Mouse (Mus musculus): Measurements from ENCODE around the gene Arid3b.
"Not testable (repeated sequence)": the region's sequence is repeated elsewhere in the genome, so short reads cannot be mapped to it uniquely, and the experiment has no call there.

Gene Arid3b

DNA sequence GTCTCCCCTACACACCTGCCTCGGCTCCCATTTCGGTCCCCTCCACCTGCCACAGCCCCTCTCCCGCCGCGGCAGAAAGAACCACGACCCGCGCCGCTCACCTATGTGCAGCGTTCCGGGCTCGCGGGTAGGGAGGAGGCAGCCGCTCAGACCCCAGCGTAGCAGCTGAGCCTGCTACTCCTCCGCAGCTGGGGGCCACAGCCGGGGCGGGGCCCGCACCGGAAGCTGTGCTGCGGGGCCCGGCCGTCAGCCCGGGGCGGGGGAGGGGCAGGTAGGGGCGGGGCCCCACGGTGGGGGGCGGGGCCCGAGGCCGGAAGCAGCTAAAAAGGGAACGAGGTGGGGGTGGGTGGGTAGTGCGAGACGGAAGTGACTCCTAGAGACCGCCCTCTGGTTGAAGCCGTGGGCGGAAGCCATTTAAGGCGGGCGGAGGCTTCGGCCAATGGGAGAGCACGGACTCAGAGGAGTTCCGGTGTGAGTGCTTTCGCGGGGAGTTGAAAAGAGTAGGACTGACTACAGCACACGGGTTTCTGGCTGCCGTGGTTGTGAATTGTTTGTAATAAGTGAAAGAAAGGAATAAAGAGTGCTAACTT is at the start of gene Arid3b:
Arid3b (minus strand) TSS at position 213 of the 590 bp plus-strand sequence.
- ATAC-seq (ENCODE audit: low TSS enrichment): peak; percentile 94

DNA sequence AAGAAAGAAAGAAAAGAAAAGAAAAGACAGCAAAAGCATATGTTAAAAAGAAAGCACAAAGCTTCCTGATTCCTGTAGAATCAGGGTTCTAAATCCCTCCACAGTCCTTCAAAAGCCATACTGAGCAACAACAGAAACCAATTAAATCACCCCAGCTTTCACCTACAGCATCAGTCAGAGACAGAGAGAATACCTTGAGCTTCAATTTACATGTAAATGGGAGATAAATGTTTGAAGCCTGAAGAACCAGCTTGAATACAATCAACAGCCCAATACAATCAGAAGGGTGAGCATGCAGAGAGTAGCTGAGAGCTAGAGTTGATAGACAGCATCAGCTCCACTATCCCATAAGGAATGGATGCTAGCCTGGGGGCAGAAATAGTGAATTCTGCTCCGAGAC is 46.8 kb upstream of the Arid3b start:
- ATAC-seq (ENCODE audit: low TSS enrichment): no peak

DNA sequence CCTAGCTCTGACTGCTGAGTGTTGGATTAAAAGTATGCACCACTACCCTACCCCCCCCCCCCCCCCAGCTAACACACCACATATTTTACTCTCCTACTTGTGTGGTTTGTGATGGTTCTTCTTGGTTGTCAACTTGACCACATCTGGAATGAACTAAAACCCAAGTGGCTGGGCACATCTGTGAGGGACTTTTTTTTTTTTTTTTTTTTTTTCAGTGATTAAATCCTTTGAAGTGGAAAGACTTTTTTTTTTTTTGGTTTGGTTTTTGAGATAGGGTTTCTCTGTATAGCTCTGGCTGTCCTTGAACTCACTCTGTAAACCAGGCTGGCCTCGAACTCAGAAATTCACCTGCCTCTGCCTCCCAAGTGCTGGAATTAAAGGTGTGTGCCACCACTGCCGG is 45.2 kb upstream of the Arid3b start:
- not testable (repeated sequence) for ATAC-seq (ENCODE audit: low TSS enrichment)

DNA sequence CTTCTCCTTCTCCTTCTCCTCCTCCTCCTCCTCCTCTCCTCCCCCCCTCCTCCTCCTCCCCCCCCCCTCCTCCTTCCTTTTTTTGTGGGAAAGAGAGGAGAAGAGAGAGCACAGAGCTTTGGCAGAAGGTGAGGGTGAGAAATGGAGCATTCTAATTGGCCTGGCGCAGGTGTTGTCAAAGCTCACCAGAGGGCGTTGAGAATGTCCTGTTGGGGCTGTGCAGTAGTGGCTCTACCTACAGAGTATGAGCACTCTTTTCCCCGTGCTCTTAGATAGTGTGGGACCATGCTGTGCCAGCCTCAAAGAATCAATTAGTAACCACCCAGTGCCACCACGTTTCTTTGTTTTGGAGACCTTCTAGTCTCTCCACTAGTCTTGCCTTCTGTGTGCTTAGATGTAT is 43.7 kb upstream of the Arid3b start:
- ATAC-seq (ENCODE audit: low TSS enrichment): no peak

DNA sequence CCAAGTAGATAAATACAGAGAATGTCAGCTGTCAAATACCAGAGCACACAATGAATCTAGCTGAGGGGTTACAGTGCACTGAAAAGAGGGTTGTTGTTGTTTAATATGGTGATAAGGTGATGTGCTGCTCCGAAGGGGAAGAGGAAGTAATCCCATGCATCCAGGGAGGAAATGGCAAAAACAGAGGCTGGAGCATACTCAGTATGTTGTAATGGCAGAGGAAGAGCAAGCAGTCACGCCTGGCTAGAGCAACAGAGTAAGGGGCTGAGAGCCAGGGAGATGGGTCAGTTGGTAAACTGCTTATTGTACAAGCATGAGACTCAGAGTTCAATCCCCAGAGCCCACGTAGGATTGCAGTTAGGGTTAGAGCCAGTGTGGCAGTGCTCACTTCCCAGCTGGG is 42.6 kb upstream of the Arid3b start:
- no peak for ATAC-seq (ENCODE audit: low TSS enrichment)

DNA sequence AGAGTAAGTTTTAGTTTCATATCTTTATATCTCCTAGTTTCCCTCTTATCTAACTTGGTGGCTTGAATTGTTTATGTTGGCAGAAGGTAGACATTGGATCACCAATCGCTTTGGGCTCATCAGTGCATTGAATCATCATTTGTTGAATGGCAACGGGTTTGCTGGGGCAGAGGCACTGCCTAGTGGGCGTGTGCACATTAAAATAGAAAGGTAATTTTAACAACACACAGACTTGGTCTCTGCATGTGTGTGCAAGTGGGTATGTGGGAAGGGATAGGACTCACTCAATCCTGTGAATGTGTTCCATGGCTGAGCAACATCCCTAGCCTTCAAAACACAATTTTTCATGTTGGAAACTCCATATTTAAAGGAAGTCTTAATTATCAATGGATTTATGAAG is 38.4 kb upstream of the Arid3b start:
- no peak; the same call in 1 of the 2 replicates for ATAC-seq (ENCODE audit: low TSS enrichment)

DNA sequence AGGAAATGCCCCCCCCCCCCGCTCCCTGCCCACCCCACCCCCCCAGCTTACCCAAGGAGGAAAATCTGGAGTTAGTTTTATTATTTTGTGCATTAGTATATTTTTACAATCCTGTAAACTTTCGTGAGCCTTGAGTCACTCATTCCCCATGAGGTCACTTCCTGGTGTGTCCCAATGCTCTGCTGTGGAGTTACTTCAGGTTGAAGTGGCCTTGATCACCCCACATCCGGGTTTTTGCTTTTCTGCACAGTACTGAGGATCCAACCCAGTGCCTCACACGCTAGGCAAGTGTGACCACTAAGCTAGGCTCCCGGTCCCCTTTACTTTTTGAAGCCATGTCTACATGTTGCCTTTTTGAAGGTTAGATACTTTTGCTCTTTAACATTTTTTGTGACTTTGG is 37.5 kb upstream of the Arid3b start:
- ATAC-seq (ENCODE audit: low TSS enrichment): no peak

DNA sequence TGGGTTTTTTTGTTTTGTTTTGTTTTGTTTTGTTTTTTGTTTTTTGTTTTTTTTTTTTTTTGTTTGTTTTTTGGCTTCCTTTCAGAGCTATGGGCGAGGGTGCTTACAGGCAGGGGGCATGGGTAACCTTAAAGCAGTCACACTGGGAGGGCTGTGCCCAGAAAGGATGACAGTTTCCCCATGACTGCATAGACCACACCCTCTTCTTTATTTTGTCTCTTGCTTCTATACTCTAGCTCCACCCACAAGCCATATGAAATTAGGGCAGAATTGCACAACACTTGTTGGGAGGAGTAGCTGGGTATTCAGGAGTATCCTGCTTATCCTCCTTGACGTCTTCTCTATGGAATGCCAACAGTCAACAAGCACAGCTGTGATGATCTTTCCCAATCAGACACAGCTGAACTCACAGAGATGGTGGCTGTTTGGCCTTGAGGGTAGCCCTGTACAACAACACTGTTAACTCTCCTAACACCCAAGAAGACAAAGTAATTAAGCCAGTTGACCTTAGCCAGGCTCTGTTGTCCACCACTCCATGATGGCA is 33.8 kb upstream of the Arid3b start:
- ATAC-seq (ENCODE audit: low TSS enrichment): no peak

DNA sequence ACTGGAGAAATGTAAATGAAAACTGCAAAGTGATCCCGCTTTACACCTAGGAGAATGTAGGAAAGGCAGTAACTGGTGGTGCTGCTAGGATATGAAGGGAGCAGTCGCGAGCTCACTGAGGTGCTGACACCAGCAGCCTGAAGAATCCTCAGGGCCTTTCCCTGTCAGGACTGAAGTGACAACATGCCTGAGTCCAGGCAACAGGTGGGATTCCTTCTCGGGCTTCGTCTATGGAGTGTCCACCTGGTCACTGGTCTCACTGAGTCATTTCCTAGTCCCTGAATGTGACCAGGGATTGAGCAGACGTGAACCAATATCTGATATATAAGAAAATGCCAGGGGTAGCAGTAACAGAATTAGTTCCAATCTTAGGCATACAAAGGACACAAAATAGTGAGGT is 32.2 kb upstream of the Arid3b start:
- no peak for ATAC-seq (ENCODE audit: low TSS enrichment)

DNA sequence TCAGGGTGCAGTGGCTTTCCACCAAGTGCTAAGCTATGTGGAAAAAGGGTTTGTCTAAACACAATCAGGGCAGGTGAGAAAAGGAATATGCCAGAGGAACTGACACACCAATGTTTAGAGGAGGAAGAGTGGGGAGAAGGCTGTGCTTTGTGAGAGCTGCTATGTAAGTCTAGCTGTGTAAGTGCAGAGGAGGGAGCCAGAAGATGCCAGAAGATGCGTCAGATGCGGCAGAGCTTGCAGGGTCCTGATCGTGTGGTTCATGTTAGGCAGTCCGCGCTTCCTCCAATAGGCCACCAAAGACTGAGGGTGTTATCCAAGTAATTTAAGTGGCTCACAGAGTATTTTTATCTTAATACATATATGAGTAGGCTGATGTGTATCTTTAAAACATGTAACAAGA is 31.3 kb upstream of the Arid3b start:
- ATAC-seq (ENCODE audit: low TSS enrichment): peak; percentile 55; the same call in 1 of the 2 replicates

DNA sequence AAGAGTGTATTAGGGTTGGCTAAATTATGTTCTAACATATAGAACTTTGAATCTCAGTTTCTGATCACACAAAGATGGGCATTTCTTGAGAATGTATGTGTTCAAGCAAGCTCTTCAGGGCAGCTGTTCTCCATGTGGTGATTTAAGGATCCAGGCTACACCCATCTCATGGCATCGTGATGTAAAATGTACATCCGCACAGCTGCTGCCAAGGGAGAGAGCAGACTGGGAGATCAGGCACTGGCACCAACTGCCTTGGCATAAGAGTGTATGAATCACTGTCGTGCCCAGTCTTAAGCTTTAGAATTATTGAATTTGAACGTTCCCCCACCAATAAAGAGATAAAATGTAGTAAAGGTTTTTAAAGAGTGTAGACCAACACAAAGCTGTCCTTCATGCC is 30.6 kb upstream of the Arid3b start:
- peak; percentile 89 for ATAC-seq (ENCODE audit: low TSS enrichment)

DNA sequence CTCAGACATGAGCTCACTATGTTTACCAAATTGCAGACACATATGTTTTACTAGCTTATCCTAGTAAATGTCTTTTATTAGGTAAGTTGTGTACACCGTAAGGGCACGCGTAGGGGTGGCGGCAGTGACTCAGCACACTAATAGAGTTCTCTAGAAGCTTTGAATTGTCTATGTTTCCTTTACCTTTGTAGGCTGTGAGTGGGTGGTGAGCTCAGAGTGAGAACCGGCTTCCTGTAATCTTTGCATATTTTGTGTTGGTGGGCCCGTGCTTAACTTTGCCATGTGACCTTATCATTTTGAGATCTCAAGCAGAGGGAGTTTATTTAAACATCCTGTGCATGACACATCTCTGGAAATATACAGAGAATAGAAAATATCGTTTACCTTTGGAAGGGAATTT is 29.9 kb upstream of the Arid3b start:
- peak; percentile 35; the same call in 1 of the 2 replicates for ATAC-seq (ENCODE audit: low TSS enrichment)

DNA sequence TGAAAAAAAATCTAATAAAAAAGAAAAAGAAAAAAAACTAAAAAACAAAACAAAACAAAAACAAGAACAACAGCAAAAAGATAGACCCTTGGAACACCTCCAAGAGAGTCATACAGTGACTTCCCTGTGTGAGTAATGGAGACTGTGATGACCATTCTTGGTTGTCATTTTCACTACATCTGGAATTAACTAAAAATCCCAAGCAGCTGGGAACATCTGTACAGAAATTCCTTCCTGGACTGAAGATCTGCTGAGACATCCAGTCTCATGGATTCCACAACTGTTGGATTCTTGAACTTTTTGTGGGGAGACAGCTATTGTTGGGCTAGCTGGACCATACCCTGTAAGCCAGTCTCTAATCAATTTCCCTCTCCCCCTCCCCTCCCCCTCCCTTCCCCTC is 27.7 kb upstream of the Arid3b start:
- no peak for ATAC-seq (ENCODE audit: low TSS enrichment)

DNA sequence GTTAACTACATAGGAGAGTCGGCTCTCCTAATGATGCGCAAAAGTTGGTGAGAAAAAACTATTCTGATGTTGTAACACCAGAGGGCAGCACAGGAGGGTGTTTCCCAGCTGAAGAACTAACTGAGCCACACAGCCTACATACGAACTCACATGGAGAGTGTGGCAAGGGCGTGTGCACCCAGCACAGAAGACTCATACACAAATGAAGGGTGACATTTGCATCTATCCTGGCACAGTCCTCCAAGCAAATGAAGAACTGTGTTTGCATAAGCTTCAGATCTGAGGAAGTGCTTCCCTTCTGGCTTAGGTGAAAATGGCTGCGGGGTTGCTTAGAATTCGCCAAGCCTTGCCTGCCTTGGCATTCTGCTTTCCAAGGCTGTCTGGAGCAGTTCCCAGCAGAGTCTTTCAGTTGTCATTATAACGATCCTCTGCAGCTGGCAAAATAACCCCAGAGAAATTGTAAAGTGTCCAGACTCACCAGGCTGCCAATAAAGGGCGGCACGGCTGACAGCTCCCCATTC is 25.4 kb upstream of the Arid3b start:
- peak; percentile 92 for ATAC-seq (ENCODE audit: low TSS enrichment)

DNA sequence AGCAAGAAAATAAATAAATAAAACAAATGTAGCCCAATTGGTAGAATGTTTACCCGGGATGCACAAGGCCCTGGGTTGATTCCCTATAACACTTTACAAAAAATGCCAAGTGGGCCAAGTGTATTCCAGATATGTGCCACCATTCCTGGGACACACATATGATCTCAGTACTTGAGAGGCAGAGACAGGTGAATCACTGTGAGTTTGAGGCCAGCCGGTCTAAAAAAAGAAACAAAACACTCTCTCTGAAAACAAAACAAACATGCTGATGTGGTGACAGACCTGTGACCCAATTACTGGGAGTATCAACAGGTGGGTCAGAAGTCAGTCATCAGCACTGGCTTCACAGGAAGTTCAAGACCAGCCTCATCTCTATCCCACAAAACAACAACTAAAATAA is 19.9 kb upstream of the Arid3b start:
- ATAC-seq (ENCODE audit: low TSS enrichment): no peak

DNA sequence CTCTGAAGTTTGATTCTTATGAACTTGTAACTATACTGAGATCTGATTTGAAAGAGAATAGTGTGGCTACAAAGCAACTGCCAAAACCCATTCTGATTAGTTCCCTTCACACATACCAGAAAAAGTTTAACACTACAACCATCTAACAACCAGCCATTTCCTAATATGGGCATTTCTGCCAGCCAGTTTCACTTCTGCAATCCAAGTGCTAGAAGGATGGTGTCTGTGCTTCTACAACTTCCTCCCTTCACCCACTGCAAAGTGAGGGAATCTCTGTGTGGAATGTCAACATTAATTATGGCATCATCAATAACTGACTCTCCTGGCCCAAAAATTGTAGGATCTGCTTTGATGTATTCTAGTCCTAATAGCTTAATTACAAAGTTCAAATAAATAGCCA is 17.7 kb upstream of the Arid3b start:
- no peak for ATAC-seq (ENCODE audit: low TSS enrichment)

DNA sequence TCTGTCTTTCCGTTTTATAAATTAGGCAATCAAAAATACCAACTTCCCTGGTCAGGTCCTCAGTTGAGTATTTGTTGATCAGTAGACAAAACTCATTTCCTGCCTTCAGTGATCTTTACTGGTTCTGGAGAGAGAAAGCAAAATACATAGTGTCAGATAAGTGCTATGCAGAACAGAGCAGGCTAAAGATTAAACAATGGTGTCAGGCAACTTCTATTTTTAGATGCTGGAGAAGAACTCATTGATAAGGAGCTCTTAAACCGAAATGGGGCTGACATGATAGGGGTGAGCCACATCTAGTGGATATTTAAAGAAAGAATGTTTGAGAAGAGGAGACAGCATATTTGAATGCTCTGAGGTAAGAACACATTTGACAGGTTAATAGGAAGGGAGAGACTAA is 2.4 kb upstream of the Arid3b start:
- no peak for ATAC-seq (ENCODE audit: low TSS enrichment)

DNA sequence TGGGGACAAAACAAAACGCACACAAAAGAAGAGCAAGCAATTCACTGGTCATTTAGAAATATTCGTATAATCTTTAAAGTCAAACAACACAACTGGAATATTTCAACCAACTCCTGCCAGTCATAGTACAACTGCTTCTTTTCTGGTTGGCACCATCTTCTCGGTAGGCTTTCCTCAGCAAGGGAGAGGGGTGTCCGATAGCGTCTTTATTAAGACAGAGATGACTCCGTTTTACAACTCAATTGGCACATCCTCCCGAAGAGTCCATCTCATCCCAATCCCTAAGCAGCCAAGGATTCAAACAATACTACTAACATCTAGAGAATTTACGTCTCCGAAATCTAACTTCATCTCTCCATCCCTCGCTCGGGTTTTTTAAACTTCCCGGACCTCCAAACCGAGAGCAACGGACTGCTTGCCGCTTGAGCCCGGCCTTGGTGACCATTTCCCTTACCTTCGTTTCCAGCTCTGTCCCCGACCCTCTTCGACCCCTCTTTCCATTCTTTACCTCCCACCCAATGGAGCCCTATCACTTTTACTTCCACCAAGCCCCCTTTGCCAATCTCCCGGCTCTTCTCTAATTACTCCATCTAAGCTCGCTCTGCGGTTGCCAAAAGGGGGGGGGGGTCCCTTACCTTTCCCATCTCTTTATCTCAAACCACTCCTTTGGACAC is 615 bp downstream of the Arid3b start:
- ATAC-seq (ENCODE audit: low TSS enrichment): no peak

DNA sequence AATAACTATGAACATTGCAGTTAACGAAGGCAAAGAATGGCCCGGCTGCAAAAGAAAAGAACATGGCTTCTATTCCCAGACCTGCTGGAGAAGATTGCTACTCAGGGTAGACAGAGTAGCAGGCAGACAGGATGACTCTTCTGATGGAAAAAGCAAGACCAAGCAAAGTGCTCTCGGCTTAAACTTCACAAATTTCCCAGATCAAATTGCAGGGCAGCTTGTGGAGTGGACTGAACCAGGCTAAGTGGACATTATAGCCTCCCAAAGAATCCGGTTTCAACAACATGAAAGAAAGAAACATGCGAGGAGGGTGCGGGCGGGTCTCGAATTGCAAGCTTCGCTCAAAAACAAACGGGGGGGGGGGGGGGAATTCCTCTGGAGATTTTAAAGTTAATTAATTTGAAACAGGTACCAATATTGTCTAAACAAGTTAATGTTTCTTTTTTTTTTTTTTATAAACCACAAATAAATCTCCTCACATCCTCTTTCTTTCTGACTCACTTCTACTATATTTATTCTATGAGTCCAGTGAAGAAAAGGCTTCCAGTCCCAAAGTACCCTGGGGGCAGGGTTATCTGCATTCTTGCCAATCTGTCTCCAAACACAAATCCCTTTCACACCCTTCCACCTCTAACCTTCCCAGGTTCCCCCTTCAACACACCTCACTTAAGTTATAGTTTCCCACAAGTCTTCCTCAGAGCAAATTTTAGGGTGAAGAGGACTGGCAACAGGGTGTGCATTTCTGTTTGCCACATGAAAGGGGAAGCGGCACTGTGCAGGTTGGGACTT is 1.8 kb downstream of the Arid3b start:
- ATAC-seq (ENCODE audit: low TSS enrichment): no peak

DNA sequence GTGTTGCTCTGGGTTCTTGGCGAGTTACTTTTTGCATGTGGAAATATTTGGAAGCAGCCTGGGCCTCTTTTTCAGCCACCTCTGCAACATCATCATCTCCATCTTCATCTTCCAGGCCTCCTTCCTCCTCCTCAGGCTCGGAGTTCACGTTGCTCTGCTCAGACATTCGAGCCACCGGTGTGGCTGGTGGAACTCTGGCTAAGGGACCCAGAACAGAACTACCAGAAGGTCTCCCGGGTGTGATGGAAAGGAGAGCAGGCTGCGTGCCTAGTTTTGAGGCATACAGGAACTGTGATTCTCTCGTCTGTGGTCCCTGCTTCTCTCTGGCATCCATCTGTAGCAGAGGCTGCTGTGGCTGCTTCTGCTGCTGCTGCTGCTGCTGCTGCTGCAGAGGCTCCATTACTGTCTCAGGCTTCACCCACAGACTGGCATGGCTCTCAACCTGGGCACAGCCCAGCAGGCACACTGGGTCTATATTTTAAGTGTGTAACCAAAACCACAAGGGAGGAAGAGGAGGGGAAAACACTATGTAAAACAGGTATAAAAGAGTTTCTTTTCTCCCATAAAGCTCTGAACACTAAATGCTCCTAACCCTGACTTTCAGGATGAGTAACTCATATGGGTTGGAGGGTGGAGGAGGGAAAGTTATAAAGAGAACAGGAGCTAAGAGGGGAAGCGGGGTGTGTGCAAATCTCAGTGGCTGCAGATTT is 2.7 kb downstream of the Arid3b start:
- no peak for ATAC-seq (ENCODE audit: low TSS enrichment)

DNA sequence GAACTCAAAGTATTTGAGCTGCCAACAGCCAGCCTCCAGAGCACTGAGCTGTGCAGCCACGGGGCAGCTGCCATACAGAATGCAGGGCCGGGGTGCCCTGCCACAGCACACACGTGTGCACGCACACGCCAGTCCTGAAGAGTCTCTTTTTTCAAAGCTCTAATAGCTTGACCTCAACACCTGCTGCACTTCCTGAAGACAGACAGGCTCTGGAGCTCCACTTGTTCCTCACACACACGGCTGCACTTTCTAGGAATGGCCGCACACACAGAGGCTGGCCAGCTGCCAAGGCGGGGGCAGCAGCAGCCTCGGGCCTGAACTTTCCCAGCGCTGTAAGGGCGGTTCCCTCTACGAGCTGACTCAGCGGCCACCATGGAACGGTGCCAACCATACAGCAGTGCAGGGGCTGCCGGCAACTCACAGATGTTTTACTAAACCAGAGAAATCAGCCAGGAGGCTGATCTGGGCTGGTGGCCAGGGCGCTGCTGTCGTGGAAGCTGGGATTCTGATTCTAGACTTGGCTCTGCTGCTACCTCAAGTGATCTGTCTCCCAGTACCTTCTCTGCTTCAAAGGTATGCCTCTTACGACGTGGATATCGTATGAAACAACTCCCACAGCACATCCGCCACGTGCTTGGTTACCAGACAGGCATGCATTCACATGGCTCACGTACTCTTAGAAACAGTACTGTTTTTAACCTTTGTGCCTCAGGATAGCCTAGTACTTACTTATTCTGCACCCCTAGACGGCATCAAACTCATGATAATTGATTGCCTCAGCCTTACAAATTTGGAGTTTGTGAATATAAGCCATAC is 5.1 kb downstream of the Arid3b start:
- ATAC-seq (ENCODE audit: low TSS enrichment): peak; percentile 56
